Mouse (Mus musculus) MEL-GATA-1-ER (cell line): ENCODE results near the gene Stxbp1.

Experiments
- DNase-seq: peaks from one replicate; pipeline ENCODE4 v3.0.0-alpha.2; 2012; ENCODE audit warnings: low read depth; ENCODE audit errors: extremely low read depth

The Stxbp1 gene

DNA sequence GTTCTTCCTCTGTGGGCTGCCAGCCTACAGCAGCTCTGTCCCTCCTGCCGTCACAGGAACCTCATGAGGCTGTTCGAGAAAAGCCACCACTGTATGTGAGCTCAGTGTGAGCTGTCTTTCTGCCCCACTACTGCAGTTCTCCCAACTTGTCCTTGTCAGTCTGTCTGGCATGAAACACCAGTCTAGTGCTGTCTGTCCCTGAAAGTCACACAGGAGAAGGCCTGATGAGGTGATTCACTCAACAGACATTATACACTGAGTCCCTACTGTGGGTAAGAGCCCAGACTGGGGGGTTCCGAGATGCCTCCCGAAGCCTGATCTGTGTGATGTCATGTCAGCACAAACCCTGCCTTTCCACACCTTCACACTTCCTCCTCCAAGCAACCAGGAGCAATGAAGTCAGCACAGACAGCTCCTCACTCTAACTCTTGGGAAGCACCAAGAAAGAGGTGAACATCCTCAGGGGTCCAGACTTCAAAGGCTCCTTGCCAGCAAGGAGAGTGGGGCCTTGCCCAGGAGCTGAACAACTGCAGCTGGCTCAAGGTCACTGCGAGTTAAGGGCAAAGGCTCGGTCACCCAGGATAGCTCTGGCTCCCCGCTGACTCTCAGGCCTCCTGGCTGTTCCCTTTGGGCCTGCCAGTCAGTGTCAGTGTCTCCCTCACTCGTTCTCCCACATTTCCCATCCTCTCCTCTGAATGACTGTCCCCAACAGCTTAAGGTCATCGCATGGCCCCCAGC lies 8.7 kb downstream of the Stxbp1 start:
- DNase-seq, result no peak

DNA sequence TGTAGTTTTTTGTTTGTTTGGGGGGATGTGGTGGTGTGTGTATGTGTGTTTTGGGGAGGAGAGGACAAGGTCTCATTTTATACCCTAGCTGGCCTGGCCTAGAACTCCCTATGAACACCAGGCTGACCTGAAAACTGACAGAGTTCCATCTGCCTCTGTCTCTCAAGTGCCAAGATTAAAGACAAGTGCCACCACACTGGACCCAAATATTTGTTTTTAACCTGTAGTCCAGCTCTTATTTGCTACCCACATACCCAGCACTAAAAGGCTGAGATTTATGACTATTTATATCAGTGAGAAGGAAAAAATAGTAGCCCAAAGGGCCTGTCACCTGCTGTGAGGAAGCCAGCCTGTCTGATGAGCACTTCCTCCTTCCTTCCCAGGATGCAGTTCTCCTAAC lies 11.5 kb downstream of the Stxbp1 start:
- no peak for DNase-seq

DNA sequence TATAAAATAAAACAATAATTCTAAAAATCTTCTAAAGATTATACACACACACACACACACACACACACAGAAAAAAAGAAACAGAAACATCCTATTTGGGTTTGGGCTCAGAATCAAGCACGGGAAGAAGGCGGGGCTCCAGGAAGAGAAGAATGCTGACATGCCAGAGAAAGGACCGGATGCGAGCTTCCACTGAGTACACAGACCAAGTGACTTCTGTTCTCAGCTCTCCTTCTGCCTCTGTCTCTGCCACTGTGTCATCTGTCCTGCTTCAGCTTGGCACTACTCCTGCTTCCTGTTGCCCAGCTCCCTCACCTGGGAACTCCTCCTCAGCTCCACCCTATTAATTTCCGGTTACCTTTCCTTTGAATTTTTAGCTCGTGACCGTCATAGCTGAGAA lies 12.5 kb downstream of the Stxbp1 start:
- no peak for DNase-seq

DNA sequence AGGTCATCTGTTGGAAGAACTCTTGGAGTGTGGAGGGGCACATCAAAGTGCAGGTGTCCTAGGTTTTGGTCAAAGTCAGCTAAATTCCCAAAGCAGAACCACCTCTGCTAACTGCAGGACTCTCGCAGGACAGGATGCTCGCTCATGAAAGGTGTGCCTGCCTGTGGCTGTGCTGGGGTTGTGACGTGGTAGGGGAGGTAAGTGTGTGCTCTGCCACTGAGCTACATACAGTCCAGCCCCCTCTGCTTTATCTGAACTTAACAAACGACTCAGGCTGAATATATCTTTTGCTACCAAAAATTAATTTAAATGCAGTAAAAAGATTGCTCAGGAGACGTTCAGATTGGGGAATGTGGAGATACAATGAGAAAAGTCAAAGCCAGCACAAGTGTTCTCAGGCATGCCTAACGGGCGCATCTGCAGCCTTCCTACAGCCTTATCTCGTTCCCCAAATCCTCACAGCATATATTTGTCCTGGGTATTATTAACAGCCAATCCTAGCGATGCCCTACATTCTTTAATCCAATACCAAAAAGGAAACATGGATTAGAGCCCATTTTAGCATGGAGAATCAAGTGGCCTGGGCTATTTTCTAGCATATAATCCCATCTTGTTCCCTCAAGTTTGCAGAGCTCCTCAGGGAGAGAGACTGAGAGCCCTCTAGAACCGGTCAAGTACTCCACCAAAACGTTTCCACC lies 17.9 kb downstream of the Stxbp1 start:
- no peak for DNase-seq

DNA sequence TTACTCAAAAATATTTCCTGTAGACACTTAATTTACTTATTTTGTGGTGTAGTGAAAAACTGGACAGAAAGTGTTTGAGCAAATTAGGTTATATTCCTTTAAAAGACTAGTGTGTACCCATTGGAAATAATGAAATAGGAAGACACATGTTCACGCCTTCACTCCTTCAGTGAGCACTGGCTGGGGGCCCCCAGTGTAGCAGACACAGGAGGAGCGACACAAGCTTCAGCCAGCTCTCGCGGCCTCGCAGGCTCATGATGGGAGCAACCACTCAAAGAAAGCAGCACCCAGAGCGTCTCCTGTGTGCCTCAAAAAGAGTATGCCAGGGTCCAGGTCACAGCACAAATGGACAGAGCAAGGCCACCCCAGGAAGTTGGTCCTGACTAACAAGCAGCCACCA lies 21.2 kb downstream of the Stxbp1 start:
- DNase-seq, result no peak

DNA sequence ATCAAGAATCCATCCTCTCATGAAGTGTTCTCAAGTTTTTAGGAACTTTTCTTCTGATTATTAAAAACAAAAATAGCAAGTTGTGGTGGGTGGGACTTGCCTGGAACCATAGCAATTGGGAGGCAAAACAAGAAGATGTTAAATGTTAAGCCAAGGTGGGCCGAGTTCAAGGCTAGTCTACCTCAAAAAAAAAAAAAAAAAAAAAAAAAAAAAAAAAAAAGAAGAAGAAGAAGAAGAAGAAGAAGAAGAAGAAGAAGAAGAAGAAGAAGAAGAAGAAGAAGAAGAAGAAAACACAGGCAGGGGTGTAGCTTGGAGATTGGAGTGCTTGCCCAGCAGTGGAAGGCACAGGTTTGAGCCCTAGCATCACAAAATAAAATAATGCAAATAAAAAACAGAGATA lies 22.3 kb downstream of the Stxbp1 start:
- no peak for DNase-seq

DNA sequence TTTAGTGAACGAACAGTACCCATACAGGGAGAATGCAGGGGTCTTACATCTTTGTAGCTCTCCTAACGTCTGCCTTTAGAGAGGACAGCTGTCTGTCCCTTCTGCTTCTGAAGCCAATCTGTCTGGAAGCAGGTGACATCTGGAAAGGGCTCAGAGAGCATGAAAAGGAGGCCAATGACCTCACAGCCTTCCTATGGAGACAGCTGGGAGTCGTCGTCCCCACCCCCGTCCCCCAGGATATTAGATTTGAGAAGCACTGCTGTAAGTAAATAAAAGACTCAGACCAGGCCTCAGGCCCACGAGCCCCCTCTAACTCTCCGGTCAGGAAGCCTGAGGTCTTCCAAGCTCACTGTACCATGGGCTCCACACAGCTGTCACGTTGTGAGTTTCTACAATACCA lies 22.9 kb downstream of the Stxbp1 start:
- no peak for DNase-seq

DNA sequence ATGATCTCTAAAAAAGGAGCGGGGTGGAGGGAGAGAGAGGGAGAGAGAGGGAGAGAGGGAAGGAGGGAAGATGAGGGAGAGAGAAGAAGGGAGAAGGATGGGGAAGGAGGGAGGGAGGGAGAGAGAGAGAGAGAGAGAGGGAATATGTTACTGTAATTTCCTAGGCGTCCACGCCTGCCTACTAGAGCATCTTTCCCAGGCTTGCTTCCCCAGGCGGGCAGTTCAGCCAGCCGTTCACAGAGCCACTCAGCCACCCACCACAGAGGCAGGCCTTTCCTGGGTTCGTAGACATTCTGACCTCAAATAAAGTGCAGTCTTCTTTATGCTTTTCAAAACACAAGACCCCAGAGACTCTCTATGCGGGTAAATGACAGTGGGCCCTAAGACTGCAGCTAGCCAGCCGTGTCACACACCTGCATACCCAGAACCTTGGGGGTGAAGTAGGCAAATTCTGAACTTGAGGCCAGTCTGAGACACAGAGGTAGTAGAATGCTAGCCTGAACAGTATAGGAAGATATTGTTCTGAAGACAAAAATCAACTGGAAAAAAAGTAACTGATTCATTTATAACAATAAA lies 23.4 kb downstream of the Stxbp1 start:
- no peak for DNase-seq

DNA sequence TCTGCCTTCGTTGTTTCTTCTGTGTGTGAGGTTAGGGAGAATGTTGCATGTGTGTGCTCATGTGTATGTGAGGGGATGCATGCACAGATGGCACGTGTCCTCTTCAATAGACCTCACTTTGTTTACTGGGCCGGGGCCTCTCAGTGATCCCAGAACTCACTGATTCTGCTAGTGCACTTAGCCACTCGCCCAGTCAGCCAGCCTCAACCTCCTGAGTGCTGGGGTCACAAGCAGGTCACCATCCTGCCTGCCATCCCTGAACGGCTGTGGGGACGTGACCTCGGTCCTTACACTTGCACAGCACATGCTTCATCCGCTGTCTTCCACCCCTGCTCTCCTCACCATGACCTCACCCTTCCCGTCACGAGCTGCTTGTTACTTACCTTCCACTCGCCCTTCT lies 23.9 kb downstream of the Stxbp1 start:
- DNase-seq, result no peak

DNA sequence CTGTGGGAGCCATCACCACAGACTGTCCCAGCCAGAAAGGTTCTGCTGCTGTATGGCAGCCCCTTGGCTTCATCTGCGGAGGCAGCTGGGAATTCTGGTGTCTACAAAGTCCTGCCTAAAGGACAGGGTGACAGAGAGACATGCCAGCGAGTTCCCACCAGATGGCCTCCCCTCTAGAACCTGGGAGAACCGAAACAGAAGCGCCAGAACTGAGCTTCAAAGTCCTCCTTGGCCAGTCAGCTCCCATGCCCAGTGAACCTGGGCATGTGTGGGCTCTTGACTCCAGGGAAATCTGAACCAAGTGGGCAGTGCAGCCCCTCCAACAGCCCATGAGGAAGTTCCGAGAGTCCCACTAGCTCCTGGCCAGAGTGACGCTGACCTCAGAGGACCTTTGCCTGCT lies 24.4 kb downstream of the Stxbp1 start:
- DNase-seq, result no peak

DNA sequence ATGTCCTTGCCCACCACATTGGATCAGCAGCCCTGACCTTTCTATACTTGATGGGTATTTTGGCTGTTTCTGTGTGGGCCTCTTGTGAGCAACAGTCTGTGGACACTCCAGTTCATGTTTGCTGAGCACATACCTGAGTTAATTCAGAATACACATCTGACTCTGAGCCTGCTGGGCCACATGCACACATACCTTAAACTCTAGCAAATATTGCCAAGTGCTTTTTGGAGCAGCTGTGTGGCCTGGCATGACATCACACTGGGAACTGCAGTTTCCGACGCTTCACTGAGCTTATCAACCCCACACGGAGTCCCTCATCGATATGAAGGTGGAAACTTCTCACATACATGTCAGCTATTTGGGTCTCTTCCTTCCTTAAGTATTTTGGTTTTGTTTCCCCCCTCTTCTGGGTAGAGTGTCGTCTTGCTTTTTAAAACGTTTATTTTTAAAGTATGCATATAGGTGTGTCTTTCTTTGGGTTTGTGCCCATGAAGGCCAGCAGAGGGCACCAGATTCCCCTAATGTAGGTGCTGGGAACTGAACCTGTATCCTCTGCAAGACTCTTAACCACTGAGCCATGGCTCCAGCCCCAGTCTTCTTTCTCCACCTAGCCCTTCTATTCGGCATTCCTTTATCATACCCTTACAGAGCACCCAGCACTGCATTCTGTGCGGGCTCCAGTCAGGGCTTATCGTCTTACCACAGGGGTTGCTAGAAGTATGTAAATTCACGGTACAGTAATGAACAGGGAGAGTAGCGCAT lies 25.8 kb downstream of the Stxbp1 start:
- DNase-seq, result peak; percentile 6

DNA sequence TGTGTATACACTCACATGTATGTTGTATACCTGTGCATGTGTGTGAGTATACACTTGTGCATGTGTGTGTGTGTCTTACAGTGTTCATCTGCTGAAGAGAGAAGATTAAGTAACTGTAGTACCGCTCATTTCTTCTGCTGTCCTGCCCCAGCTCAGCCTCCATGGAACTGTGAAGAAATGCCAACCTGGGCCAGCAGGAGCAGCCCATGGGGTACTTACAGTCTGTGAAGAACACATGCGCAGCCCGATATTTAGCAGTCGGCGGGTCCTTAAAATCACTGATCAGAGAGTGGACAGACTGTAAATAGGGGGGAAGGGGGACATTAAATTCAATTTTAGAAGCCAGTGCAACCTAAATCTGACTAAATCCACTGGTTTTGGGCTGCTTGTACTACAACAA lies 28.8 kb downstream of the Stxbp1 start:
- DNase-seq, result no peak

DNA sequence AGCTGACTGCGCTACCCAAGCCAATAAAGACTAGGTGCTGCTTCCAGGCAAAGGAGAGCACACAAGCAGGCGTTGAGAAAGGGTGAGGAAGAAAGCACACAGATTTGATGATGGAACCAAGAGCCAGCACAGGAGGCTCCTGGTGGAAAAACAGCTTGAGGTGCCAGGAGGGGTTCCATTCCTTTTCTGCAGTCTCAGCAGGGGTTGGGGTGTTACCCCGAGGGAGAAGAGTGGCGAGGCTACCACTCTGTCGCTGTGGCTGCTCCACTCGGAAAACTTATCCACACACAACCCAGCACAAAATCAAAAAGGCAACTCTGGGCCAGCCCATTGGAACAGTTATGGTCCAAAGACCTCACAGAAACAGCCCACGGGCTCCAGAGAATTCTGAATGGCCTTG lies 29.5 kb downstream of the Stxbp1 start:
- DNase-seq, result no peak

DNA sequence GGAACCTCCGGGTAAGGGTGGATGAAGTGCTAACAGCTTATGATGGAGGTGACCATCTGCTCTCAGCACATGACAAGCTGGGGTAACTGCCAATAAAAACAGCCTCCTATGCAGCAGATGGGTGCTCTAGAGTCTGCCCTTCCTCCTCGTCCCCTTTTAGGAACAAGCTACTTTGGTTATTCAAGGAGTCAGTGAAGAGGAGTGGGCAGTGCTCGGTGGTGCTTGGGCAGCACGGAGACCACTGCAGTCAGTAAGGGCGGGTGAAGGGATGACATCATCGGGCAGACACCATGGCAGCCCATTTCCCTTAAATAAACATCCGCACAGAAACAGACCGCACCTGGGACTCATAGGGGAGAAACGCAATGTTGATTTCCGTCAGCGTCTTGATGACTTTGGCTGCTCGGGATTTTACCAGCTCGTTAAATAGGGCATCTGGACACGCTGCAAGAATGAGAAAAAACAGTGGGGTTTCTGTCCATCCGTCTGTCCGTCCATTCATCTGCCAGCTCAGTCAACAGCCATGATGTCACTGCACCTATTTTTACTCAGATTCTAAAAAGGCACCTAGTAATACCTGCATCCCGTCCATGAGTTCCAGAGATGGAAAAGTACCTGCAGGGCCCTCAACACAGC lies 30.0 kb downstream of the Stxbp1 start:
- no peak for DNase-seq

DNA sequence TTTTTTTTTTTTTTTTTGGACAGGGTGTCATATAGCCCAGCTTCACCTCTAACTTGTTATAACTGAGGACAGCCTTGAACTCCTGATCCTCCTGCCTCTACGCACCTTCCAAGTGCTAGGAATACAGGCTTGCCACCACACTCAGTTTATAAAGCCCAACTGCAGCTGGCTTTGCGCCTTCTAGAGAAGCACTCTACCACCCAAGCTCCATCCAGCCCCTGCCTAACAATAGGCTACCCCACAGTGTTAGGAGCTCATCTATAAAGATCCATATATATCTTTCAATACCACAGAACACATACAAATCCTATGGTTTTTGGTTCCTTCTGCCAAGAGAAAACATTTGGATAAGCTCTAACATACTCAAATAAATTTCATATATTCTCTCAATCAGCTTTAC lies 30.5 kb downstream of the Stxbp1 start:
- no peak for DNase-seq

DNA sequence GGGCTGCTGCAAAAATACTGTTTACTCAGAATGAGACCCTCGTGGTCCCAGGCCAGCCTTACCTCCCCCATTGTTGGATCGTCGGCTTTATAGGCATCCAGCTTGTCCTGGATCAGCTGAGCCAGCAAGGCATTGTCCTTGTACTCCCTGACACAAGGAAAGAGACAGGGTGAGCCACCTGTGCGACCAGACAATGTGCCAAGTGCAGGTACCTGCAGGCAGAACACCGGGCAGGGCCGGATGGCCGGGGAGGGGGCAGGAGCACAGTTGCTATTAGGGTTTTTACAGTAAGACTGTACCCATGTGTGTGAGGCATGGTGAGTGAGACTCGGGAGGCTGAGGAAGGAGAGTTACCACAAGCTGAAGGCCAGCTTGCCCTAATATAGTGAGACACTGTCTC lies 35.1 kb downstream of the Stxbp1 start:
- no peak for DNase-seq

DNA sequence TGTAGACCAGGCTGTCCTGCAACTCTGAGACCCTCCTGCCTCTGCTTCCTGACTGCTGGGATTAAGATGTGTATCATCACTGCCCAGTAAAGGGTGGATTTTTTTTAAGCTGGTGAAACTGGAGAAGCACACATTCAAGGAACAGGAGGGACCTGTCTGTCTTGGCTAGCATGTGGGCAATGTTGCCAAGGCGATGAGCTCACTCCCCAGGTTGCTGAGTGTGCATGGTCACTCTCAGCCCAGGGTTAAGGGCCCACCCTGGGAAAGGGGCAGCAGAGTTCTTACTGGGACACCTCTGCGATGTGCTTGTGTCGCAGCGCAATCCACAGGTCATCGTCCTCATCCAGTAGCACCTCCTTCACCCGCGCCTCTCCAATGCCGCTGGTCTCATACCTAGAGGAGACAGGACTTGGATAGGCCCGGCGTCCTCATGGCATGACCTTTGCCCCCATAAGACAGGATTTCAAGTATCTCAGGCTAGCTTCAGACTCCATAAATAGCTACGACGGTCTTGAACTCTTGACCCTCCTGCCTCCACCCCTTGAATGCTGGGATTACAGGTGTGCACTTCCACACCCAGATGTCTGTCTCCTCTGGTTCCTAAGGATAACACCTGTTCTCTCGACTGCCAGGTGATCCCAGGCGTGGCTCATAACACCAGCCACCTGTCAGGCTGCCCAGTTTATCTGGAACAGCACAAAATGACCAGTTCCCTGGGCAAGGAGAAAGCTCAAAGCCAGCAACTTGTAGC lies 38.1 kb downstream of the Stxbp1 start:
- DNase-seq, result no peak

DNA sequence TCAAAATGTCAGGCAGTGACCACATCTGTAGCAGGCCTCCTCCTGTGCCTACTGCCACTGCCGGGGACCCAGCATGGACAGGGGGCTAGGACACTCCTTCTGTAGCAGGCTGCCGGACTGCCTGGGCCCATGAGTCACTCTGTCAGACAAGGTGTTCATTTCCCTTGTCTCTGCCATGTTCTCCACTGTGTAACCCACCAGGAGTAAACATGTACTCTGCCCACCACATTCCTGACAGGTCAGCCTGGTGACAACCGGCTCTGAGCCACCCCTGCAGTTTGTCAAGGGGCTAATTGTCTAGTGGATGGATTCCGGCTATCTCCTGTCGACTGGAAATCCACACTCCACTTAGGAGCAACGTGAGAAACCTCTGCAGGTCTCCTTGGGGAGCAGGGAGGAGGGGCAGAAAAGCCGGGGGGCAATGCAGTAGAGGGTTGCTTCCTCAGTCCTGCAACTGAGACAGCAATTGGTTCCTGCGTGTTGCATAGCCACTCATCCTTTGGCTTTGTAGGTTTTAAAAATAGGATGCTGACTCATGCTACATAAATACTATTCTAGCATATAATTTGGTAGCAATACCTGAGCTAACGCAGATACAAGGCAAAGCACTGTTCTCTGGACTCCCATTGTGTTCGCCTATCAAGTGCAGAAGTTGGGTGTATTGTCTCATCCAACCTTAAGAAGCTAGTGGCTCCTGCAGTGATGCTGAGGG lies 48.6 kb downstream of the Stxbp1 start:
- DNase-seq, result no peak

DNA sequence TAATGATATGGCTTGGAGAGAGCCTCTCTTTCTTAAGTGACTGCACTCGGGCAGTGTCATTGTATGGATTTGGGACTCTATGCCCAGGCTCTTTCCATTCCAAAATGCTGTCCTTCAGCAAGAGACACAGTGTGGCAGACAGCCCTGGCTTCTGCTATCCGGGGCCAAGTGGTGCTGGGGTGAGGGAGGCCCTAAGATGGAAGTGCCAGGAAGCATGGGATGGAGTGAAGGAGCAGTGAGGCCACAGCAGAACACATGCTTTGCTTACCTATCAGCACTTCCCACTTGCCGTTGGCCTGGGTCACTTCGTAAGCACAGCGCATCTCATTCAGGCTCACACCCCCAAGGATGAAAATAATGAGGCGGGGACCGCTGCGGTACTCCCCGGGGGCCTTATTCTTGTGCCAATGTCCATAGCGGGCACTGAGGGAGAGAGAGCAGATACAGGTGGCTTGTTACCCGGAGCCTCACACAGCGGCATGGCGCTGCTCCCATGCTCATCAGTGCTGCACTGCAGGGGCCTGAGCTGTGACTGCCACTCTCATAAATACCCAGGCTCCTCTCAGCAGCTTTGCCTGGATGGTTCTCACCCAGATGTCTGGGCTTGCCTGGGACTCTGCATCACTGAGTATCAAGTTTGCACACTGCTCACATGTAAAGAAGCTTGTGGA lies 51.2 kb downstream of the Stxbp1 start:
- DNase-seq, result no peak

DNA sequence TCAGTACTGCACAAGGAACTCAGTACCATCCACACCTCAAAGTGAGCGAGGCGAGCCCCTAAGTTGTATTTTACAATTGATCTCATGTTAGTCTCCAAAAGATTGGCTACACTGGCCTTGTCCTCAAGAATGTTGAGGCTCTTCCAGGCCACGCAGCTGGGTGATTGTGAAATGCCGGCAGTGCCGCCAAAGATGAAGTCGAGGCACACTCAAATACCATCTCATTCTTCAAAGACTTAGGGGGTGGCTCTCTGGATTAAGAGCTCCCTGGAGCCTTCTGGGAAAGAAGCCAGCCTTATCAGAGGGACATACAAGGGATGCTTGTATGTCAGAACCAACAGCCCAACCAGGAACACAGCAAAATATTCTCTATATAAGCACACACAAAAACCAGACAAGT lies 55.7 kb downstream of the Stxbp1 start:
- DNase-seq, result no peak
